Mouse (Mus musculus) mouse trophoblast stem cell (cell line): ENCODE measurements around the gene Acadl.

ENCODE experiments used
- in situ Hi-C, 2 experiments: fragments of 300-500 bp; cut with MseI, MboI; formaldehyde crosslinking; loops; 2 replicates in 1 of 2; 3 replicates in 1 of 2; pipeline ENCODE4 v1.15.1; 2025

Gene Acadl

GRCm38 (mm10) chr1:66781027-66781426 is 82.0 kb downstream of the Acadl start:
- in situ Hi-C loops: no loop called here
